In genomic region chr3:95517493-95517898, GRCm38 (mm10) we compare ENCODE assay signal across 8 mouse cellular contexts. TPM values are rescaled to one million over a fixed set of nuclear protein-coding genes. Genes with fewer than 3 reads are reported as not detected.
DNase-seq lines count a peak whose midpoint lies in the region; ATAC-seq and TF ChIP-seq lines count a peak whose summit lies in the region.

No protein-coding gene starts in this region.

- H3K4me1 ChIP-seq in ES-Bruce4 (ENCODE audit: control insufficient read depth, insufficient read depth, low read length) = peaks cover 9% of the 10 kb centered on the region
- peaks cover 12% of the 10 kb centered on the region for H3K4me1 ChIP-seq in heart, embryonic 13.5 days
- peaks cover 41% of the 10 kb centered on the region for H3K4me1 ChIP-seq in liver, postnatal 0 days (ENCODE audit: insufficient read depth)
- H3K4me1 ChIP-seq in neural tube, embryonic 15.5 days = peaks cover 9% of the 10 kb centered on the region; the same call in 1 of the 2 replicates

- TF ChIP-seq EP300 in ES-Bruce4 (IDR thresholded peaks at IDR 0.05; ENCODE audit: insufficient read depth, low read depth, low read length) = no peak
- peak; percentile 63; the same call in 1 of the 2 replicates for TF ChIP-seq EP300 in liver, postnatal 0 days (IDR thresholded peaks at IDR 0.05; ENCODE audit: low read depth)

- peak; percentile 89 for TF ChIP-seq CTCF in ES-Bruce4 (IDR thresholded peaks at IDR 0.05; ENCODE audit: low read depth, low read length)
- peak; percentile 93 for TF ChIP-seq CTCF in brain, embryonic 14.5 days (IDR thresholded peaks at IDR 0.05; ENCODE audit: borderline replicate concordance, extremely low read depth, insufficient read depth, insufficient read length)
- peak; percentile 97 for TF ChIP-seq CTCF in liver, postnatal 0 days (IDR thresholded peaks at IDR 0.05; ENCODE audit: low read depth)

- H3K27me3 ChIP-seq in ES-Bruce4 (ENCODE audit: control insufficient read depth, insufficient read depth, low read length, poor library complexity, severe bottlenecking) = no peaks in the 10 kb centered on the region
- H3K27me3 ChIP-seq in heart, embryonic 13.5 days (replicated peaks) = no peaks in the 10 kb centered on the region
- no peaks in the 10 kb centered on the region for H3K27me3 ChIP-seq in liver, postnatal 0 days (ENCODE audit: insufficient read depth, low read length)
- no peaks in the 10 kb centered on the region for H3K27me3 ChIP-seq in neural tube, embryonic 15.5 days (replicated peaks)

- no peak overlapping the region for H3K27ac ChIP-seq in ES-Bruce4 (ENCODE audit: insufficient read depth, low read length)
- peak overlapping the region; percentile 31 for H3K27ac ChIP-seq in heart, embryonic 13.5 days (replicated peaks)
- peak overlapping the region; percentile 67 for H3K27ac ChIP-seq in liver, postnatal 0 days (ENCODE audit: low read depth)
- peak overlapping the region; percentile 13; the same call in 1 of the 2 replicates for H3K27ac ChIP-seq in neural tube, embryonic 15.5 days (replicated peaks)

- H3K4me2 ChIP-seq in heart, embryonic 13.5 days = peak overlapping the region; percentile 34; the same call in 1 of the 2 replicates
- peak overlapping the region; percentile 61 for H3K4me2 ChIP-seq in liver, postnatal 0 days (ENCODE audit: low read depth, low read length)
- no peak overlapping the region for H3K4me2 ChIP-seq in neural tube, embryonic 15.5 days

- H3K9ac ChIP-seq in ES-Bruce4 (ENCODE audit: low read depth, poor library complexity, severe bottlenecking) = no peak overlapping the region
- peak overlapping the region; percentile 37; the same call in 1 of the 2 replicates for H3K9ac ChIP-seq in heart, embryonic 13.5 days
- no peak overlapping the region for H3K9ac ChIP-seq in liver, postnatal 0 days (replicated peaks)
- H3K9ac ChIP-seq in neural tube, embryonic 15.5 days (replicated peaks) = no peak overlapping the region

- peak; percentile 90 for DNase-seq in brain, embryonic 14.5 days (ENCODE audit: low read depth)
- peak; percentile 80 for DNase-seq in kidney, postnatal 4 days
- DNase-seq in liver, postnatal 0 days = peak; percentile 83
- peak; percentile 15 for DNase-seq in testis, postnatal 14 days (ENCODE audit: low spot score)

- WGBS in heart, embryonic 13.5 days = 20% methylated on average over 10 of the region's 10 CpGs
- 28% methylated on average over 10 of the region's 10 CpGs for WGBS in liver, postnatal 0 days (ENCODE audit: insufficient replicate concordance)
- 19% methylated on average over 10 of the region's 10 CpGs for WGBS in neural tube, embryonic 15.5 days

- no peaks in the 10 kb centered on the region for H3K9me3 ChIP-seq in ES-Bruce4 (replicated peaks; ENCODE audit: control insufficient read depth, insufficient read depth, low read length, poor library complexity, severe bottlenecking)
- H3K9me3 ChIP-seq in heart, embryonic 13.5 days = no peaks in the 10 kb centered on the region
- H3K9me3 ChIP-seq in liver, postnatal 0 days (ENCODE audit: low read length) = no peaks in the 10 kb centered on the region
- H3K9me3 ChIP-seq in neural tube, embryonic 15.5 days (replicated peaks) = no peaks in the 10 kb centered on the region

- TF ChIP-seq POLR2A in ES-Bruce4 (IDR thresholded peaks at IDR 0.05; ENCODE audit: insufficient read depth, low read length) = no peak
- TF ChIP-seq POLR2A in brain, embryonic 14.5 days (IDR thresholded peaks at IDR 0.05; ENCODE audit: borderline replicate concordance, extremely low read depth, insufficient read depth, insufficient read length, poor library complexity, severe bottlenecking) = no peak

- H3K4me3 ChIP-seq in ES-Bruce4 (ENCODE audit: low read depth, low read length) = no peak overlapping the region
- H3K4me3 ChIP-seq in heart, embryonic 13.5 days = no peak overlapping the region
- no peak overlapping the region for H3K4me3 ChIP-seq in liver, postnatal 0 days (ENCODE audit: low read depth, low read length)
- H3K4me3 ChIP-seq in neural tube, embryonic 15.5 days (replicated peaks) = no peak overlapping the region

- peak; percentile 62 for ATAC-seq in erythroid progenitor cell, adult 5-6 weeks (replicated peaks; ENCODE audit: low FRiP score, poor library complexity, severe bottlenecking)
- no peak for ATAC-seq in heart, embryonic 13.5 days (ENCODE audit: extremely low read depth, insufficient number of reproducible peaks, low FRiP score, low TSS enrichment)
- peak; percentile 26 for ATAC-seq in liver, postnatal 0 days
- peak; percentile 81 for ATAC-seq in neural tube, embryonic 15.5 days (ENCODE audit: low FRiP score)

- H3K36me3 ChIP-seq in ES-Bruce4 (ENCODE audit: control insufficient read depth, insufficient read depth, low read length, poor library complexity, severe bottlenecking) = no peaks in the 10 kb centered on the region
- H3K36me3 ChIP-seq in heart, embryonic 13.5 days = no peaks in the 10 kb centered on the region
- H3K36me3 ChIP-seq in liver, postnatal 0 days (replicated peaks; ENCODE audit: insufficient read depth, low read length) = no peaks in the 10 kb centered on the region
- no peaks in the 10 kb centered on the region for H3K36me3 ChIP-seq in neural tube, embryonic 15.5 days

RNA-seq across cellular contexts. Expression of gene Ctss, which starts 9.1 kb away (rescaled TPM):
- not detected in 2 replicates for polyA plus RNA-seq in ES-Bruce4 (2011; ENCODE audit: insufficient read depth, insufficient read length, low read depth, missing spikeins)
- 5.0 and 7.3 TPM in 2 replicates for polyA plus RNA-seq in brain, embryonic 14.5 days (2012; rRNA removed)
- 97.3 and 108 TPM in 2 replicates for total RNA-seq in erythroid progenitor cell, adult 5-6 weeks (2015; ENCODE audit: low replicate concordance)
- 104 and 120 TPM in 2 replicates for total RNA-seq in erythroid progenitor cell, adult 5-6 weeks (2017; ENCODE audit: low replicate concordance)
- polyA plus RNA-seq in heart, embryonic 13.5 days (2015; fragmentation: Nextera tagmentation; extraction: Ambion mirVana) = 12.3 and 13.4 TPM in 2 replicates
- 89.4 and 92.8 TPM in 2 replicates for polyA plus RNA-seq in liver, postnatal 0 days (2015; fragmentation: Nextera tagmentation; extraction: Ambion mirVana)
- polyA plus RNA-seq in neural tube, embryonic 15.5 days (2015; fragmentation: Nextera tagmentation; extraction: Ambion mirVana) = 22.4 and 25.4 TPM in 2 replicates

RNA-seq across cellular contexts. Expression of gene Ctsk, which starts 18.4 kb away (rescaled TPM):
- not detected in 2 replicates for polyA plus RNA-seq in ES-Bruce4 (2011; ENCODE audit: insufficient read depth, insufficient read length, low read depth, missing spikeins)
- 7.2 and 10.6 TPM in 2 replicates for polyA plus RNA-seq in brain, embryonic 14.5 days (2012; rRNA removed)
- total RNA-seq in erythroid progenitor cell, adult 5-6 weeks (2015; ENCODE audit: low replicate concordance) = 3.4 TPM in 1 of 2 replicates, not detected in the other
- not detected in 2 replicates for total RNA-seq in erythroid progenitor cell, adult 5-6 weeks (2017; ENCODE audit: low replicate concordance)
- 15.5 and 17.0 TPM in 2 replicates for polyA plus RNA-seq in heart, embryonic 13.5 days (2015; fragmentation: Nextera tagmentation; extraction: Ambion mirVana)
- 2.0 and 2.3 TPM in 2 replicates for polyA plus RNA-seq in liver, postnatal 0 days (2015; fragmentation: Nextera tagmentation; extraction: Ambion mirVana)
- 10.7 and 12.0 TPM in 2 replicates for polyA plus RNA-seq in neural tube, embryonic 15.5 days (2015; fragmentation: Nextera tagmentation; extraction: Ambion mirVana)

RNA-seq across cellular contexts. Expression of gene Hormad1, which starts 42.0 kb away (rescaled TPM):
- 4.6 and 5.0 TPM in 2 replicates for polyA plus RNA-seq in ES-Bruce4 (2011; ENCODE audit: insufficient read depth, insufficient read length, low read depth, missing spikeins)
- polyA plus RNA-seq in brain, embryonic 14.5 days (2012; rRNA removed) = not detected in 2 replicates
- total RNA-seq in erythroid progenitor cell, adult 5-6 weeks (2015; ENCODE audit: low replicate concordance) = not detected in 2 replicates
- total RNA-seq in erythroid progenitor cell, adult 5-6 weeks (2017; ENCODE audit: low replicate concordance) = not detected in 2 replicates
- not detected in 2 replicates for polyA plus RNA-seq in heart, embryonic 13.5 days (2015; fragmentation: Nextera tagmentation; extraction: Ambion mirVana)
- not detected in 2 replicates for polyA plus RNA-seq in liver, postnatal 0 days (2015; fragmentation: Nextera tagmentation; extraction: Ambion mirVana)
- not detected in 2 replicates for polyA plus RNA-seq in neural tube, embryonic 15.5 days (2015; fragmentation: Nextera tagmentation; extraction: Ambion mirVana)

Comparison
In these comparisons a context has a peak if more than half of its experiments do, and no peak if none do; other contexts are left out.
1. DNase-seq: peak in every context shown above with its lines; median percentile 90 in brain, embryonic 14.5 days; 83 in liver, postnatal 0 days; 80 in kidney, postnatal 4 days; 15 in testis, postnatal 14 days.